Mouse (Mus musculus) heart, adult 10 weeks (tissue): ENCODE results near the gene Ptpn4. TPM values are rescaled to one million over a fixed set of nuclear protein-coding genes. Genes with fewer than 3 reads are reported as not detected.

Source experiments
- polyA plus RNA-seq: library from polyadenylated mRNA; stranded (reverse); fragments of 350-450 nt; fragmentation: Illumina TruSeq; extraction: RNeasy Lipid Tissue Mini Kit (QIAGEN cat#74804); gene quantifications from one replicate; pipeline ENCODE4 v1.2.3, GENCODE M21; 2014; ENCODE audit warnings: low read depth, low replicate concordance

The Ptpn4 gene
- polyA plus RNA-seq, result 12.3 TPM

GRCm38 (mm10) chr1:119837035-119837751, at the start of gene Ptpn4:
Gene Ptpn4 (minus strand): TSS chr1:119837613.

DNA sequence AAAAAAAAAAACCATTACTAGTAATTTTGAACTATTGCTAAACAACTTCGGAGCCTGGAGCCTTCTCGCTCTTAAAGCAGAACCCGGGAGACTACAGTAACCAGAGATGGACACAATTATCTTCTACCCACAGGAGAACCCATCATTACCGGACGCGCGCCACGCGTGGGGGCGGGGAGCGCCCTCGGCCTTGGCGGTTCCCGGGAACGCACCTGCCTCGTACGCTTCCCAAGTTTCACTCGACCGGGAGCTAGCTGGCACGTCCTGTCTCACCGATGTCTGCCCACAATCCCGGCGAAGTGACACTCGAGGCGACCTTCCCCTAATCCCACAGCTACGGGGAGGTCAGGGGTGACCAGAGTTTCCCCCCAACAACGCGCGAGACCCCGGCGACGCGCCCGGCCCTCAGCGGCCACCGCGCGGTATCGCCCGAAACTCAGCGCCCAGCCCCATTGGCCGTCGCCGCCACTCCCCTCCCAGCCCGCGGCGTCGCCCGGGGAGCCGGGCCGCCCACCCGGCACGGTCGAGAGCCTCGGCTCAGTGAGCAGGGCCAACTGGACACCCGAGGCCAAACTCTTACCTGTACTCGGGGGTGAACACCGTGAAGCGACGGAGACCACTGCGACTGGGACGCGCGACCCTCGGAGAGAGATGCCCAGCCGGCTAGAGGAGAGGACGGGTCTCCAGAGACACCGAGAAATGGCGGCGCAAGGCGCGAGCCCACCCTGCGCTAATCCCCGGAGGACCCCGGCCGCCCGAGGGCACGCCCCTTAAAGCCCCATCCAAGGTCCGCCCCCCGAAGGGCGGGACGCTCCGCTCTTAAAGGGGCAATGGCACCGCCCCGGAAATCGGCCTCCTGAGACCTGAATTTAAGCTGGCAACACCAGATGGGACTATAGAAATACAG, 189.0 kb downstream of the Ptpn4 start, which contains the start of gene Epb41l5:
Gene Epb41l5 (minus strand): TSS at position 796 of the 907 bp plus-strand sequence.

Other genes with a start within 250 kb of the Ptpn4 start
- gene Epb41l5, start 188.6 kb downstream of the Ptpn4 start, polyA plus RNA-seq, result 3.9 TPM
- gene Tmem177, start 75.6 kb upstream of the Ptpn4 start, polyA plus RNA-seq, result 11.3 TPM
- gene Cfap221, start 159.6 kb upstream of the Ptpn4 start, polyA plus RNA-seq, result not detected
- not detected for gene Sctr, start 169.3 kb upstream of the Ptpn4 start, polyA plus RNA-seq
- gene Tmem37, start 236.5 kb upstream of the Ptpn4 start, polyA plus RNA-seq, result 5.4 TPM